16 mouse cellular contexts compared by ENCODE assay signal in genomic region chr16:35271572-35271971, GRCm38 (mm10).
DNase-seq lines count a peak whose midpoint lies in the region; ATAC-seq and TF ChIP-seq lines count a peak whose summit lies in the region.
"Had no signal": no experiment of that assay in that cellular context is flagged by ENCODE, and none has a peak within 500 bp of the region (broad histone marks: within the 10 kb centered on the region; RNA-seq: fewer than 3 reads in every experiment).

No protein-coding gene starts in this region.

- no peak for DNase-seq in liver, postnatal 0 days
- DNase-seq in liver, embryonic 11.5 days (ENCODE audit: low spot score), result no peak
- peak; percentile 47 for DNase-seq in A20 (ENCODE audit: low read depth, low spot score)
- DNase-seq in ZHBTc4 (ENCODE audit: low read depth, low spot score), result peak; percentile 33
- no peak for DNase-seq in left cerebral cortex, adult 9 months (ENCODE audit: low spot score in 2 of 2)
- no peak for DNase-seq in cerebellum, adult 11 months
- DNase-seq: adrenal gland, postnatal 25 days; cerebellum, adult 8-10 months; gastrocnemius, postnatal 14 days; kidney, adult 11 months; layer of hippocampus, adult 9-11 months had no signal

- H3K4me3 ChIP-seq in liver, postnatal 0 days (ENCODE audit: low read depth, low read length), result no peak overlapping the region
- H3K4me3 ChIP-seq in liver, embryonic 11.5 days (ENCODE audit: low read depth, low read length), result no peak overlapping the region
- H3K4me3 ChIP-seq in forebrain, embryonic 15.5 days, result no peak overlapping the region
- H3K4me3 ChIP-seq: heart, embryonic 15.5 days; limb, embryonic 15.5 days; neural tube, embryonic 12.5 days had no signal

- no peaks in the 10 kb centered on the region for H3K36me3 ChIP-seq in liver, postnatal 0 days (replicated peaks; ENCODE audit: insufficient read depth, low read length)
- H3K36me3 ChIP-seq in liver, embryonic 11.5 days (ENCODE audit: control insufficient read depth, insufficient read depth, low read length), result no peaks in the 10 kb centered on the region
- H3K36me3 ChIP-seq in forebrain, embryonic 15.5 days, result no peaks in the 10 kb centered on the region; the same call in 1 of the 2 replicates
- H3K36me3 ChIP-seq: limb, embryonic 15.5 days; neural tube, embryonic 12.5 days had no signal

- peak; percentile 34 for TF ChIP-seq CTCF in liver, postnatal 0 days (IDR thresholded peaks at IDR 0.05; ENCODE audit: low read depth)

- ATAC-seq in liver, postnatal 0 days, result no peak
- ATAC-seq in liver, embryonic 11.5 days (replicated peaks; ENCODE audit: low FRiP score), result no peak
- ATAC-seq in forebrain, embryonic 15.5 days (replicated peaks), result peak; percentile 36; the same call in 1 of the 2 replicates
- no peak for ATAC-seq in erythroid progenitor cell, adult 5-6 weeks (replicated peaks; ENCODE audit: low FRiP score, poor library complexity, severe bottlenecking)

- H3K4me1 ChIP-seq in liver, postnatal 0 days (ENCODE audit: insufficient read depth), result no peaks in the 10 kb centered on the region
- no peaks in the 10 kb centered on the region for H3K4me1 ChIP-seq in liver, embryonic 11.5 days (replicated peaks; ENCODE audit: control insufficient read depth, insufficient read depth, low read length)
- peaks cover 5% of the 10 kb centered on the region for H3K4me1 ChIP-seq in forebrain, embryonic 15.5 days
- H3K4me1 ChIP-seq: limb, embryonic 15.5 days had no signal

- H3K27ac ChIP-seq in liver, postnatal 0 days (ENCODE audit: low read depth), result no peak overlapping the region
- H3K27ac ChIP-seq in liver, embryonic 11.5 days (ENCODE audit: low read depth, low read length), result no peak overlapping the region
- H3K27ac ChIP-seq in forebrain, embryonic 15.5 days (replicated peaks), result no peak overlapping the region
- H3K27ac ChIP-seq: heart, embryonic 15.5 days; limb, embryonic 15.5 days; neural tube, embryonic 12.5 days had no signal

- WGBS in liver, postnatal 0 days (ENCODE audit: insufficient replicate concordance), result 38% methylated on average over 4 of the region's 4 CpGs
- 53% methylated on average over 4 of the region's 4 CpGs for WGBS in liver, embryonic 11.5 days
- 54% methylated on average over 4 of the region's 4 CpGs for WGBS in forebrain, embryonic 15.5 days

- 0 out of 2 replicates have a peak, but pooled peaks cover 6% of the 10 kb centered on the region for H3K27me3 ChIP-seq in liver, postnatal 0 days (ENCODE audit: insufficient read depth, low read length)
- H3K27me3 ChIP-seq in liver, embryonic 11.5 days (replicated peaks; ENCODE audit: control insufficient read depth, insufficient read depth, low read length), result peaks cover 14% of the 10 kb centered on the region
- H3K27me3 ChIP-seq in forebrain, embryonic 15.5 days, result no peaks in the 10 kb centered on the region
- H3K27me3 ChIP-seq: heart, embryonic 15.5 days had no signal

- TF ChIP-seq EP300 in liver, postnatal 0 days (IDR thresholded peaks at IDR 0.05; ENCODE audit: low read depth), result no peak

- no peak overlapping the region for H3K4me2 ChIP-seq in liver, postnatal 0 days (ENCODE audit: low read depth, low read length)
- H3K4me2 ChIP-seq in liver, embryonic 11.5 days, result no peak overlapping the region
- no peak overlapping the region for H3K4me2 ChIP-seq in forebrain, embryonic 15.5 days (replicated peaks)
- H3K4me2 ChIP-seq: heart, embryonic 15.5 days; limb, embryonic 15.5 days; neural tube, embryonic 12.5 days had no signal

- no peaks in the 10 kb centered on the region for H3K9me3 ChIP-seq in liver, postnatal 0 days (ENCODE audit: low read length)
- no peaks in the 10 kb centered on the region for H3K9me3 ChIP-seq in liver, embryonic 11.5 days (ENCODE audit: control insufficient read depth, low read length)
- H3K9me3 ChIP-seq in forebrain, embryonic 15.5 days, result no peaks in the 10 kb centered on the region
- H3K9me3 ChIP-seq: heart, embryonic 15.5 days; limb, embryonic 15.5 days; neural tube, embryonic 12.5 days had no signal

- no peak overlapping the region for H3K9ac ChIP-seq in liver, postnatal 0 days (replicated peaks)
- H3K9ac ChIP-seq in liver, embryonic 11.5 days (ENCODE audit: low read depth, low read length), result no peak overlapping the region
- no peak overlapping the region for H3K9ac ChIP-seq in forebrain, embryonic 15.5 days (replicated peaks)
- H3K9ac ChIP-seq: heart, embryonic 15.5 days; limb, embryonic 15.5 days; neural tube, embryonic 12.5 days had no signal

Comparison
In these comparisons a context has a peak if more than half of its experiments do, and no peak if none do; other contexts are left out.
1. DNase-seq: peak in A20 (single experiment) and ZHBTc4 (single experiment); none in liver, postnatal 0 days (single experiment), liver, embryonic 11.5 days (single experiment), left cerebral cortex, adult 9 months (0 of 2) and cerebellum, adult 11 months (single experiment).